Comparison of ENCODE assay signal across 11 mouse cellular contexts in the genomic region with DNA sequence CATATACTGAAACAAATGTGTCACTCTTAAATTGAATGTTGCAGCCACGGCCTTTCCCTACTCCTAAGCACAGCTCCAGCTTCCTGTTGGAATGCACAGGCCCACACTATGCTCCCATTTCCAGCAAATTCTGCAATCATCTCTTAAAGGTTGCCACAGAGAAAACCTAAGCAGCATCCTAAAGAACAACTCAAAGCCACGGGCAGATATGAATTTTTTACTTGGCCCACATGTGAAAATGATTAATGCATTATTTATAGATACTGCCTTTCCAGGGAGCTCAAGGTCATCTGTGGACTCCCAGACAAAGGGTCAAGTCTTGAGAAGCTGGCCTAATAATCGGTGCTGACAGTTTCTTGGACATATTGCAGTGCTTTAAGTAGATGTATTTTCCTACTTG.
DNase-seq lines count a peak whose midpoint lies in the region; ATAC-seq and TF ChIP-seq lines count a peak whose summit lies in the region.
"Had no signal": no experiment of that assay in that cellular context is flagged by ENCODE, and none has a peak within 500 bp of the region (broad histone marks: within the 10 kb centered on the region; RNA-seq: fewer than 3 reads in every experiment).

No protein-coding gene starts in this region.

- no peak overlapping the region for H3K4me3 ChIP-seq in lung, embryonic 14.5 days (ENCODE audit: low read depth, low read length)
- H3K4me3 ChIP-seq in embryonic facial prominence, embryonic 15.5 days (replicated peaks): no peak overlapping the region
- no peak overlapping the region for H3K4me3 ChIP-seq in hindbrain, embryonic 16.5 days (ENCODE audit: low read length)
- H3K4me3 ChIP-seq in stomach, embryonic 15.5 days (replicated peaks): no peak overlapping the region

- H3K27me3 ChIP-seq in lung, embryonic 14.5 days (ENCODE audit: insufficient read depth, low read length): no peaks in the 10 kb centered on the region
- no peaks in the 10 kb centered on the region for H3K27me3 ChIP-seq in embryonic facial prominence, embryonic 15.5 days
- H3K27me3 ChIP-seq in hindbrain, embryonic 16.5 days (replicated peaks; ENCODE audit: control insufficient read depth, insufficient read depth, low read length): no peaks in the 10 kb centered on the region
- H3K27me3 ChIP-seq in stomach, embryonic 15.5 days (replicated peaks): no peaks in the 10 kb centered on the region
- H3K27me3 ChIP-seq: Patski had no signal

- H3K9ac ChIP-seq in lung, embryonic 14.5 days: no peak overlapping the region
- H3K9ac ChIP-seq in embryonic facial prominence, embryonic 15.5 days: no peak overlapping the region
- H3K9ac ChIP-seq in hindbrain, embryonic 16.5 days (ENCODE audit: low read depth, low read length): no peak overlapping the region
- no peak overlapping the region for H3K9ac ChIP-seq in stomach, embryonic 15.5 days

- H3K4me1 ChIP-seq in lung, embryonic 14.5 days (ENCODE audit: insufficient read depth): peaks cover 5% of the 10 kb centered on the region; the same call in 1 of the 2 replicates
- 0 out of 2 replicates have a peak, but pooled peaks cover 7% of the 10 kb centered on the region for H3K4me1 ChIP-seq in embryonic facial prominence, embryonic 15.5 days
- H3K4me1 ChIP-seq in hindbrain, embryonic 16.5 days (ENCODE audit: control insufficient read depth, insufficient read depth, low read depth, low read length): peaks cover 8% of the 10 kb centered on the region; the same call in 1 of the 2 replicates
- no peaks in the 10 kb centered on the region; the same call in 1 of the 2 replicates for H3K4me1 ChIP-seq in stomach, embryonic 15.5 days

- peak; percentile 44; the same call in 1 of the 2 replicates for ATAC-seq in lung, embryonic 14.5 days (ENCODE audit: insufficient read depth)
- ATAC-seq in embryonic facial prominence, embryonic 15.5 days (ENCODE audit: insufficient number of reproducible peaks, low FRiP score, low TSS enrichment, low read depth): no peak
- no peak for ATAC-seq in hindbrain, embryonic 16.5 days
- no peak for ATAC-seq in stomach, embryonic 15.5 days (ENCODE audit: insufficient read depth, low FRiP score, low read depth)
- ATAC-seq: Patski had no signal

- no peak for TF ChIP-seq CTCF in lung, embryonic 14.5 days (IDR thresholded peaks at IDR 0.05; ENCODE audit: low read depth)

- H3K36me3 ChIP-seq in lung, embryonic 14.5 days (ENCODE audit: insufficient read depth): no peaks in the 10 kb centered on the region
- no peaks in the 10 kb centered on the region for H3K36me3 ChIP-seq in embryonic facial prominence, embryonic 15.5 days
- no peaks in the 10 kb centered on the region for H3K36me3 ChIP-seq in hindbrain, embryonic 16.5 days (ENCODE audit: control insufficient read depth, insufficient read depth, low read length)
- no peaks in the 10 kb centered on the region for H3K36me3 ChIP-seq in stomach, embryonic 15.5 days

- H3K9me3 ChIP-seq in lung, embryonic 14.5 days (ENCODE audit: low read depth, low read length): no peaks in the 10 kb centered on the region
- no peaks in the 10 kb centered on the region for H3K9me3 ChIP-seq in embryonic facial prominence, embryonic 15.5 days (replicated peaks)
- H3K9me3 ChIP-seq in hindbrain, embryonic 16.5 days (ENCODE audit: control insufficient read depth, low read length): no peaks in the 10 kb centered on the region
- H3K9me3 ChIP-seq in stomach, embryonic 15.5 days: no peaks in the 10 kb centered on the region

- no peak overlapping the region for H3K4me2 ChIP-seq in lung, embryonic 14.5 days
- H3K4me2 ChIP-seq in embryonic facial prominence, embryonic 15.5 days (replicated peaks): no peak overlapping the region
- H3K4me2 ChIP-seq in hindbrain, embryonic 16.5 days (ENCODE audit: low read length): no peak overlapping the region
- H3K4me2 ChIP-seq in stomach, embryonic 15.5 days: no peak overlapping the region

- DNase-seq in lung, embryonic 14.5 days: peak; percentile 70
- DNase-seq in lung, postnatal 10 days: no peak
- DNase-seq in left cerebral cortex, adult 11 months (ENCODE audit: low spot score): no peak
- DNase-seq in cerebellum, postnatal 36 days: no peak
- DNase-seq: cerebellum, adult 18-20 months; right cerebral cortex, postnatal 14 days had no signal

- WGBS in lung, embryonic 14.5 days: 23% methylated on average over 3 of the region's 3 CpGs
- 43% methylated on average over 3 of the region's 3 CpGs for WGBS in embryonic facial prominence, embryonic 15.5 days
- whole genome bisulfite sequencing in hindbrain, embryonic 16.5 days: 17% methylated on average over 3 of the region's 3 CpGs
- WGBS in stomach, embryonic 15.5 days: 14% methylated on average over 3 of the region's 3 CpGs

- H3K27ac ChIP-seq in lung, embryonic 14.5 days (ENCODE audit: low read depth): peak overlapping the region; percentile 69
- H3K27ac ChIP-seq in embryonic facial prominence, embryonic 15.5 days (replicated peaks): peak overlapping the region; percentile 60; the same call in 1 of the 2 replicates
- H3K27ac ChIP-seq in hindbrain, embryonic 16.5 days (ENCODE audit: low read depth, low read length): peak overlapping the region; percentile 60
- peak overlapping the region; percentile 74 for H3K27ac ChIP-seq in stomach, embryonic 15.5 days
- H3K27ac ChIP-seq: macrophage had no signal
